Mouse (Mus musculus) erythroid progenitor cell, adult 5-6 weeks (primary cell): ENCODE results near the gene Sprr2a3. TPM values are rescaled to one million over a fixed set of nuclear protein-coding genes. Genes with fewer than 3 reads are reported as not detected.
"Not testable (repeated sequence)": the region's sequence is repeated elsewhere in the genome, so short reads cannot be mapped to it uniquely, and the experiment has no call there.

ENCODE experiments used
- ATAC-seq: replicated peaks from 2 replicates; pipeline ENCODE4 v1.8.0; 2016; ENCODE audit warnings: moderate number of reproducible peaks, mild to moderate bottlenecking, moderate TSS enrichment, inconsistent platforms; ENCODE audit not compliant: poor library complexity, low FRiP score, severe bottlenecking
- total RNA-seq, 2 experiments: library from RNA; stranded (forward) in 1 of 2; stranded (reverse) in 1 of 2; fragments of 150-400 nt in 1 of 2; fragments of 186-747, 209-891 nt in 1 of 2; gene quantifications; 2 replicates each; pipeline versions ENCODE4 v1.2.3 to v1.2.4; 2015 to 2017; ENCODE audit warnings: low replicate concordance in 2 of 2

Gene Sprr2a3
- total RNA-seq (2015; ENCODE audit: low replicate concordance) (not detected in 2 replicates), total RNA-seq (2017; ENCODE audit: low replicate concordance) (not detected in 2 replicates)

- ATAC-seq, result not testable (repeated sequence)
These were observed at the start of gene Sprr2a3 for GRCm38 (mm10) chr3:92285101-92285500. Gene Sprr2a3 (plus strand): TSS chr3:92285417.

GRCm38 (mm10) chr3:92236463-92237189, 48.6 kb upstream of the Sprr2a3 start:
- ATAC-seq, result 0 out of 2 replicates have a peak, but pooled peaks have one; percentile 34

- not testable (repeated sequence) for ATAC-seq
These were observed 46.5 kb upstream of the Sprr2a3 start for GRCm38 (mm10) chr3:92238736-92239135.

DNA sequence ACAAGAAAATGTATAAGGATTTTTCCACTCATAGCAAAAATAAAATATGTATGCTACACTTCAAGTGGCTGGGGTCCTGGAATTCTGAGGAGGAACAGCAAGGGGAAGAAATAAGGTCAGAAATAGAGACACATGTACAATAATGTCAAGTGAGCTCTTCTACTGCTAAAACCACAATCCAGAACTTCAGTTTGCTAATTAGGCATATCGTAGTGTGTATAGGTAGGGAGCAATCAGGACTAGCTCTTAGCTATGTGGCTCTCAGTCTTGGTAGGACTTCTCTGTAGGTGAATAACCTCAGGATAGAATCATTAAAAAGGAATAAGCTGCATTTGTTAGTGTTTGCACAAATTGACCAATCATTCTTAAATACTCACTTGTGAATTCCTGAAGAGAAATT, 46.0 kb upstream of the Sprr2a3 start:
- ATAC-seq, result not testable (repeated sequence)

DNA sequence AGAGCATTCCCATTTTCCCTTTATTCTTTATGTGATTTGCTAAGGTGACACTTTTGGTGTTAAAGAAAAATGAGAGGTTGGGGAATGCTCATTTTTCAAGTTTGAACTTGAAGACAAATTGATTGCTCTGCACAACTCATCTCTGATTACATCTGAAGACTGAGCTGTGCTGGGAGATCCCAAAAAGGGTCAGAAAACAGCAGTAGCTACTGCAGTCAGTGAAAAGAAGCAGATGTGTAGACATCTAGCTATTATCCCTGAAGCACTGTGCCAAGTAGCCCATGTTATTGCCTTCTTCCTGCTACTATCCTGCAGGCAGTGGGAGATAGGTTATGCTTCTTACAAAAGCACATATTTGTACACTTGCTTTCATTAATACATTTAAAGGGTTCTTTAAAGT, 40.4 kb upstream of the Sprr2a3 start:
- ATAC-seq, result not testable (repeated sequence)

DNA sequence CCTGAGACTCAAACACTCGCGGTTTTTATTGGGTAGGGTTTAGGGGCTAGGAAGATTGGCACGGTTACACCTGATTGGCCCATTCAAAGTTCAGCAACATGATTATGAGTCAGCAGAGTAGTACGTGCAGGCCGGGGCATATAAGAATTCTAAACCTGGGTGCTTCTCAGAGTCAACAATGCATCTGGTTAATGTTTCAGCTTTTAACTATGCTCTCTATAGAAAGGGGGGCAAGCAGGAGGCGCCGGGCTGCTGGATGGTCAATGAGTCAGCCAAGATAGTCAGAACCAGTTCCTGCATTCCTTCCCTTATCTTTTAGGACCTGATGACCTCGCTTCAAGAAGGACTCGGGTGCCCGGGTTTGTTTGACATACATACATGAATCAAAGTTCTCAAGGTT, 39.0 kb upstream of the Sprr2a3 start:
- ATAC-seq, result not testable (repeated sequence)

DNA sequence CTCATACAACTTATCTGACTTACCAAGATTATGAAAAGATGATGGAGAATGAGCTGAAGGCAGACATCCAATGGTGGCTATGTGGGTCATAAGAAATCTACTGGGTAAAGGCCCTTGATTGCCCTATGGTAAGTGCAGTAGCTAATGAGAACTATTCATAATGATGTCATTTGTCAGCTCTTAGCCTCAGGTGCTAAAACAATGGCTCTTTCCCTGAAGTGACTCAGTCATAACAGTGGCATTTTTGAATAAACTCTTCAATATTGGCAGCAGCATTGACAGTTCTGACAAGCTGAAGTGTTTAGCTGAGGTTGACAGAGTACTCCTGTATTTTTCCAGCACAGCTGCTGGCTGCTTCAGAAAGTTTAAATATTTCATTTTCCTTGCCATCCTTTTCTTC, 36.7 kb upstream of the Sprr2a3 start:
- not testable (repeated sequence) for ATAC-seq

- ATAC-seq, result not testable (repeated sequence)
These were observed 34.8 kb upstream of the Sprr2a3 start for GRCm38 (mm10) chr3:92250450-92250849.

DNA sequence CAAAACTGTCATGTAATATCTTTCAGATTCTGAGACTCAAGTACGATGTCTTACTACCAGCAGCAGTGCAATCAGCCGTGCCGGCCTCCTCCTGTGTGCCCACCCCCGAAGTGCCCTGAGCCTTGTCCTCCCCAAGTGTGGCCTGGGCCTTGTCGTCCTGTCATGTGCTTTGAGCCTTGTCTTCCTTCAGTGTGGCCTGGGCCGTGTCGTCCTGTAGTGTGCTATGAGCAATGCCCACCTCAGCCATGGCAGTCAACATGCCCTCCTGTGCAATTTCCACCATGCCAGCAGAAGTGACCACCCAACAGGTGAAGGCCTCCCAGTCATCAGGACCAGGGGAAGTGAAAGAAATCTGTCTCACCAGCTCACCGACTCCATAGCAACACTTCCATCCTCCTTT, 31.4 kb upstream of the Sprr2a3 start:
- ATAC-seq, result peak; percentile 67

DNA sequence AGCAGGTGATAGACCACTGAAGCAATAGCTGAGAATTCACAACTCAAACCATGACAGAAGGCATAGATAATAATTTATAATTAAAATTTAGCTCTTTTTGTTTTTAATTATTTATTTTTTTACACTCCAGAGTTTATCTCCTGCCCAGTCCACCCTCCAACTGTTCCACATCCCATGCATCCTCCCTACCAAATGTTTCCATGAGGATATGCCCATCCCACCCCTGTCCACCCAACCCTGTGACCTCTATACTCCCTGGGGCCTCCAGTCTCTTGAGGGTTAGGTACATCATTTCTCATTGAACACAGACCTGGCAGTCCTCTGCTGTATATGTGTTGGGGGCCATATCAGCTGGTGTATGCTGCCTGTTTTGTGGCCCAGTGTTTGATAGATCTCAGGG, 26.7 kb upstream of the Sprr2a3 start:
- ATAC-seq, result not testable (repeated sequence)

GRCm38 (mm10) chr3:92263462-92263861, 21.8 kb upstream of the Sprr2a3 start:
- not testable (repeated sequence) for ATAC-seq

DNA sequence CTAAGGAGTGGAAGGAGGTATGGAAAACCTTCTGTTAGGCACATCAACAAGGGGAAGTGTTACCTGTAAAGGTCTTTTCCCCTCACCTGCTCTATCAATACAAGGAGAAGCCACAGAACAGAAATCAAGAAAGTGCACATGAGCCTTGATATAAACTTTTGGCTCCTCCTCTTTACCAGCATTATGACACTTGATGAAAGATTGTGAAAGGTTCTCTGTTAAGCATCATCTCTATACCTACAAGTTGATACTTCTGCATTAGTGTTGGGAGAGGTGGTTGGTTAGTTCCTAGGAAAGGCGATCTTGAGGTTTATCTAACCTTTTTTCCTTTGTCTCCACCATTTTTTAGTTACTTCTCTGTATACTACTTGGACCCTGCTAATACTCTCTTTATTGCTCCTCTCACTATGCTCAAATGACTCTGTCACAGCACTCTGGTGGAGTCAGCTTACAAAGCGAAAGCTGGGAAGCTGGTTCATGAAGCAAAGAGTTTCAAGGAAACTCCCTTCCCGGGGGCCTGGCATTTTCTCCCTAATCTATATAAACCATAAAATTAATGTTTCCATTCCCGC, 13.7 kb upstream of the Sprr2a3 start:
- ATAC-seq, result not testable (repeated sequence)

GRCm38 (mm10) chr3:92273504-92273903, 11.7 kb upstream of the Sprr2a3 start:
- ATAC-seq, result not testable (repeated sequence)

DNA sequence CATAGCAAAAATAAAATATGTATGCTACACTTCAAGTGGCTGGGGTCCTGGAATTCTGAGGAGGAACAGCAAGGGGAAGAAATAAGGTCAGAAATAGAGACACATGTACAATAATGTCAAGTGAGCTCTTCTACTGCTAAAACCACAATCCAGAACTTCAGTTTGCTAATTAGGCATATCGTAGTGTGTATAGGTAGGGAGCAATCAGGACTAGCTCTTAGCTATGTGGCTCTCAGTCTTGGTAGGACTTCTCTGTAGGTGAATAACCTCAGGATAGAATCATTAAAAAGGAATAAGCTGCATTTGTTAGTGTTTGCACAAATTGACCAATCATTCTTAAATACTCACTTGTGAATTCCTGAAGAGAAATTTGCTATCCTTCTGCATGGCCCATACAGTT, 11.2 kb upstream of the Sprr2a3 start:
- ATAC-seq, result not testable (repeated sequence)

- not testable (repeated sequence) for ATAC-seq
These were observed 5.6 kb upstream of the Sprr2a3 start for GRCm38 (mm10) chr3:92279663-92280062.

- not testable (repeated sequence) for ATAC-seq
These were observed 4.1 kb upstream of the Sprr2a3 start for GRCm38 (mm10) chr3:92280963-92281606.

DNA sequence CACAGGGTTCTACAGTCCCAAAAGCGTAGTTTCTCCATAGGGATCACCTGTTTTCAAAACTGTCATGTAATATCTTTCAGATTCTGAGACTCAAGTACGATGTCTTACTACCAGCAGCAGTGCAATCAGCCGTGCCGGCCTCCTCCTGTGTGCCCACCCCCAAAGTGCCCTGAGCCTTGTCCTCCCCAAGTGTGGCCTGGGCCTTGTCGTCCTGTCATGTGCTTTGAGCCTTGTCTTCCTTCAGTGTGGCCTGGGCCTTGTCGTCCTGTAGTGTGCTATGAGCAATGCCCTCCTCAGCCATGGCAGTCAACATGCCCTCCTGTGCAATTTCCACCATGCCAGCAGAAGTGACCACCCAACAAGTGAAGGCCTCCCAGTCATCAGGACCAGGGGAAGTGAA, 3.3 kb downstream of the Sprr2a3 start:
- peak; percentile 32; the same call in 1 of the 2 replicates for ATAC-seq

GRCm38 (mm10) chr3:92307406-92307805, 22.2 kb downstream of the Sprr2a3 start:
- ATAC-seq, result no peak

DNA sequence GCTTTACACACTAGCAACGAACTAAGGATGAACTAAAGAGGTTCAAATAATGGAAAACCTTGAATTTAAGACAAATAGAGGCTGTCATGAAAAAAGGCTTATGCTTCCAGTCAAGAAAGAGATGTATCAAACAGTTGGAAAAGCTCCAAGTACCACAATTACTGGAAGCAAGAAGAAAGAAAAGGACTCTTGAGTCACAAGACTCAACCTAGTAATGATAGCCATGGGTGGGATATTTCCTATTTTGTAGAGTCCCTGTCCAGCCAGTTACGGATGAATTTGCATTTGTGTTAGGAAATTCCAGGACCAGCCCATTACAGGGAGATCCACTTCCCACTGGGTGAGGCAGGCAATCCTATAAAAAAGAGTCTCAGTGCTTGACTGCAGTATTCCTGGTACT, 31.1 kb downstream of the Sprr2a3 start, which contains the start of gene Sprr2b:
Gene Sprr2b, plus strand, starts transcription at position 301 of the 400 bp plus-strand sequence.
- no peak for ATAC-seq

- ATAC-seq, result no peak
These were observed 32.2 kb downstream of the Sprr2a3 start for GRCm38 (mm10) chr3:92317384-92317783.

DNA sequence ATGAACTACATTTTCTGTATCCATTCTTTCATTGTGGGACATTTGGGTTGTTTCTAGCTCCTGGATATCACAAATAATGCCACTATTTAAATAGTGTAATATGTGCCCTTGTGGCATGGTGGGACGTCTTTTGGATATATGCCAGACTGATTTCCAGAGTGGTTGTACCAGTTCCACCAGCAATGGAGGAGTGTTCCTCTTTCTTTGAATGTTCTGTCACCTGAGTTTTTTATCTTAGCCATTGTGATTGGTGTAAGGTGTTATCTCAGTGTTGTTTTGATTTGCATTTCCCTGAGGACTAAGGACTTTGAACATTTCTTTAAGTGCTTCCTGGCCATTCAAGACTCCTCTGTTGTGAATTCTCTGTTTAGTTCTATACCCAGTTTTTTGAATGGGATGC, 51.1 kb downstream of the Sprr2a3 start:
- ATAC-seq, result no peak
